Mouse (Mus musculus) liver, embryonic 14.5 days (tissue): ENCODE data around the gene Zfand4. TPM values are rescaled to one million over a fixed set of nuclear protein-coding genes. Genes with fewer than 3 reads are reported as not detected.

ENCODE experiments used
- ATAC-seq: fragments of 200-750 bp; cut with Nextera tagmentation; 2 replicates; pipeline ENCODE4 v1.8.0; 2017; ENCODE audit warnings: moderate number of reproducible peaks, mild to moderate bottlenecking, moderate library complexity; ENCODE audit not compliant: insufficient read depth
- DNase-seq, 3 experiments: peaks; one replicate each; pipeline ENCODE4 v3.0.0-alpha.2; 2012 to 2013; ENCODE audit warnings: low read depth in 3 of 3, low spot score in 3 of 3
- H3K27ac ChIP-seq: fragments of 300-500 bp; sonication (generic); 2 replicates; pipeline ENCODE4 v1.5.1; 2014; ENCODE audit warnings: moderate library complexity, mild to moderate bottlenecking, control low read depth, inconsistent platforms
- H3K27me3 ChIP-seq: fragments of 300-500 bp; sonication (generic); 2 replicates; pipeline ENCODE4 v1.6.1; 2014; ENCODE audit warnings: mild to moderate bottlenecking, low read length, moderate library complexity; ENCODE audit not compliant: control insufficient read depth, insufficient read depth
- H3K36me3 ChIP-seq: fragments of 300-500 bp; sonication (generic); replicated peaks from 2 replicates; pipeline ENCODE4 v1.6.1; 2014; ENCODE audit warnings: low read depth; ENCODE audit not compliant: control insufficient read depth, insufficient read depth
- H3K4me1 ChIP-seq, 2 experiments: fragments of 200-500 bp in 1 of 2; fragments of 300-500 bp in 1 of 2; sonication (generic) in 1 of 2; replicated peaks; 2 replicates each; pipeline ENCODE4 v1.6.1; 2012 to 2014; ENCODE audit warnings: antibody characterized with exemption in 1 of 2, inconsistent platforms in 1 of 2, low read length in 1 of 2; ENCODE audit not compliant: control insufficient read depth in 2 of 2, insufficient read depth in 2 of 2
- H3K4me2 ChIP-seq: fragments of 300-500 bp; sonication (generic); 2 replicates; pipeline ENCODE4 v1.6.1; 2014; ENCODE audit warnings: low read depth, mild to moderate bottlenecking, control low read depth, moderate library complexity
- H3K4me3 ChIP-seq, 2 experiments: fragments of 200-500 bp in 1 of 2; fragments of 300-500 bp in 1 of 2; sonication (generic) in 1 of 2; 2 replicates each; pipeline ENCODE4 v1.5.1; 2012 to 2014; ENCODE audit warnings: low read depth in 2 of 2, low read length in 2 of 2, mild to moderate bottlenecking in 2 of 2, control low read depth in 1 of 2, inconsistent platforms in 1 of 2, moderate library complexity in 1 of 2; ENCODE audit not compliant: insufficient read depth in 1 of 2
- H3K9ac ChIP-seq: fragments of 300-500 bp; sonication (generic); replicated peaks from 2 replicates; pipeline ENCODE4 v1.6.1; 2014; ENCODE audit warnings: mild to moderate bottlenecking, control low read depth, moderate library complexity
- H3K9me3 ChIP-seq: fragments of 300-500 bp; sonication (generic); 2 replicates; pipeline ENCODE4 v1.6.1; 2016; ENCODE audit warnings: low read length, mixed read lengths; ENCODE audit not compliant: control insufficient read depth
- CTCF ChIP-seq: IDR thresholded peaks from 2 replicates; pipeline ENCODE4 v1.5.1; 2016; ENCODE audit warnings: antibody characterized with exemption, low read depth, control low read depth
- EP300 ChIP-seq: IDR thresholded peaks from 2 replicates; pipeline ENCODE4 v1.6.1; 2016; ENCODE audit warnings: antibody characterized with exemption, low read depth
- WGBS: fragments of 180-500 bp; shearing (Covaris S2); extraction: QIAGEN DNeasy Blood & Tissue Kit; methylation state at CpG from one replicate; pipeline ENCODE4 v1.1.7; 2014; ENCODE audit not compliant: insufficient replicate concordance; 5-methylcytosine and 5-hydroxymethylcytosine counted together
- polyA plus RNA-seq, 2 experiments: library from polyadenylated mRNA; depleted of rRNA in 1 of 2; stranded (reverse) in 1 of 2; unstranded in 1 of 2; fragments of >200 nt; fragmentation: Nextera tagmentation in 1 of 2; extraction: Ambion mirVana in 1 of 2; gene quantifications; 2 replicates each; pipeline versions ENCODE4 v1.2.1 to v1.2.3; 2012 to 2014

Zfand4 gene
- polyA plus RNA-seq, 2 experiments, result 3.2 to 4.4 TPM

DNA sequence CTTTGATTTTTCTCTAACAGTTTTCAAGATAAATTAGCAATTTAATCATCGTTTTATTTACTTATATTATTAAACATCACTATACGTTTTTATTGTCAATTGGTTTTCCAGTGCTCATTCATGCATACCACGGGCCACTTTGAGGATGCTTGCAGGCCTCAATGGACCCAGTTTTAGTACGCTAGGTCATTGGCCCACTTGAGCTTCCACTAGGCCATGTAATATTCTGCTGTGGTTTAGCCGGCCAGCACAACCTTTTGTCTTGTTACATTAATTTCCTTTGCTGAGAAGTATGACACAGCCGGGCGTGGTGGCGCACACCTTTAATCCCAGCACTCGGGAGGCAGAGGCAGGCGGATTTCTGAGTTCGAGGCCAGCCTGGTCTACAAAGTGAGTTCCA is 814 bp downstream of the Zfand4 start:
- ATAC-seq, result no peak
- Histone ChIP-seq H3K36me3 (no peaks in the 10 kb centered on the region; the same call in 1 of the 2 replicates), H3K4me2 (peak overlapping the region; percentile 93), H3K4me3 (peak overlapping the region in 1 of 2 experiments; percentile 74; a peak in 3 of 4 replicates), H3K4me1 (peaks cover 18 to 20% of the 10 kb centered on the region in 2 experiments), H3K9me3 (no peaks in the 10 kb centered on the region), H3K27me3 (no peaks in the 10 kb centered on the region), H3K9ac (peak overlapping the region; percentile 90), H3K27ac (peak overlapping the region; percentile 77; the same call in 1 of the 2 replicates)
- DNase-seq, result no peak
- WGBS, result 61% methylated on average over 11 of the region's 11 CpGs
- no peak for TF ChIP-seq CTCF
- no peak for TF ChIP-seq EP300

DNA sequence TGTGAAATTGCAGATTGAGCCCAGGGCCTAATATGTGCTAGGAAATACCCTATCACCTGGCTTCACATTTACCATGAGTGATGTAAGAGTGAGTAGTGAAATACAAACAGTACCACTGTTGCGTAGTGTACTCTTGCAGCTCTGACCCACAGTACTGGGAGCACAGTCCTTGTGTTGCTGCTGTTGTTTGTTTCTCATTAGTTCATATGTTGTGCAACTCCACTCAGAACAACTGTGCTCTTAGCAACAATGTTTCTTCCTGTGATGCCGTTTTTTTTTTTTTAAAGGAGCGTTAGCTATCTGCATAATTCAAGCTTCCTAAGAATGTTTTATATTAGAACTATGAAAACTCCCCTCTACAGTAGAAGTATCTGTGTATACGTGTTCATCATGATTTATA is 1.6 kb downstream of the Zfand4 start:
- no peaks in the 10 kb centered on the region for H3K27me3 ChIP-seq
- DNase-seq (no peak), ATAC-seq (no peak)
- no peaks in the 10 kb centered on the region; the same call in 1 of the 2 replicates for H3K36me3 ChIP-seq
- H3K4me2 ChIP-seq, result peak overlapping the region; percentile 93
- TF ChIP-seq CTCF (no peak), EP300 (no peak)
- H3K4me3 ChIP-seq, result peak overlapping the region in 1 of 2 experiments; percentile 11; a peak in 1 of 4 replicates
- no peak overlapping the region for H3K9ac ChIP-seq
- H3K4me1 ChIP-seq, result peaks cover 18 to 20% of the 10 kb centered on the region in 2 experiments
- H3K9me3 ChIP-seq, result no peaks in the 10 kb centered on the region
- WGBS, result 77% methylated on average over 4 of the region's 4 CpGs
- H3K27ac ChIP-seq, result no peak overlapping the region

DNA sequence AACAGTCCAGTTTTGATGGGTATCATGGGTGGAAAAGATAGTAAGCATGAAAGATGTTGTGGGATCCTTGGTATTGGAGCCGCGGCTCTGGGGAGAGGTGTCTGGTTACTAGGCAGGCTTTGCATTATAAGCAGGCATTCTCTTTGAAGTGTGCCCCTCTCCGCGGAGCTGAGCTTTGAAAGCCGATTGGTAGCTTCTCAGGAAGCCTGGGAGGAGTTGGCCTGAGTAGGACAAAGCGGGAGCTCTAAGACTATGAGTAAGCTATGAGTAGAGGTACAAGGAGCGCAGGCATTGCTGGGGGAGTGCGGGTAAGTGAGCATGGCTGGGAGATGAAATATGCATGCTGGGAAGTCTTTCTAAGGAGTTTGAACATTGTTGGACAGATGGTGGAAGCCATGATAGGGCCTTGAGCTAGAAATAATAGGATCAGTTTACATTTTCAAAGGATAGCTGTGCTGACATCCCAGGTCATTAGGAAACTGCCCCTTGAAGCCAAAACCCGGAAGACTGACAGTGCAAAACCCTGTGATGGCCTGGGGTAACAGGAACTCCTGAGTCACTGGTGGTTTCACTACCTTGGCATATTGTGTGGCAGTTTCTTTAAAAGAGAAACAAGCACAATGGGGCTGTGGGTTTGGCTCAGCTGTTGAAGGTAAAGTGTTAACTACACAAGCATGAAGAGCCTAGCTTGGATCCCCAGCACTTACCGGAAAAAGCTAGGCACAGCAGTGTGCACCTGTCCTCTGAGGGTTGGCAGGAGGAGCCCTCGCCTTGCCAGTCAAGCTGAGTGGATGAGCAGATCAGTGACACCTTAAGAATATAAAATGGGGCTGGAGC is 2.5 kb downstream of the Zfand4 start:
- no peaks in the 10 kb centered on the region for H3K9me3 ChIP-seq
- WGBS, result 38% methylated on average over 11 of the region's 11 CpGs
- H3K4me3 ChIP-seq, result peak overlapping the region; percentile 8 to 11; a peak in 1 of 4 replicates
- H3K9ac ChIP-seq, result peak overlapping the region; percentile 42; the same call in 1 of the 2 replicates
- peak overlapping the region; percentile 93 for H3K4me2 ChIP-seq
- H3K36me3 ChIP-seq, result no peaks in the 10 kb centered on the region; the same call in 1 of the 2 replicates
- 0 out of 2 replicates have a peak, but pooled peaks have one; percentile 20 for ATAC-seq
- no peaks in the 10 kb centered on the region for H3K27me3 ChIP-seq
- H3K27ac ChIP-seq, result peak overlapping the region; percentile 48
- H3K4me1 ChIP-seq, result peaks cover 18 to 20% of the 10 kb centered on the region in 2 experiments
- DNase-seq, result no peak
- TF ChIP-seq CTCF (no peak), EP300 (no peak)

DNA sequence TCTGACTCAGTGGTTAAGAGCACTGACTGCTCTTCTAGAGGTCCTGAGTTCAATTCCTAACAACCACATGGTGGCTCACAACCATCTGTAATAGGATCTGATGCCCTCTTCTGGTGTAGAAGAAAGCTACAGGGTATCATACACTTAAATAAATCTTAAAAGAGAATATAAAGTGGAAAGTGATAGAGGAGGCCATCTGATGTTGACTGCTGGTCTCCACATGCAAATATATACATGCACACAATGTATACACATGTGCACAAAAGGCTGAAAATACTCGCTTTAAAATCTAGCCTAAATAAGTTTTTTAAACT is 3.0 kb downstream of the Zfand4 start:
- TF ChIP-seq EP300 (no peak), CTCF (peak; percentile 31; the same call in 1 of the 2 replicates)
- H3K9me3 ChIP-seq, result no peaks in the 10 kb centered on the region
- no peaks in the 10 kb centered on the region for H3K36me3 ChIP-seq
- H3K4me1 ChIP-seq, result peaks cover 18 to 20% of the 10 kb centered on the region in 2 experiments
- H3K4me3 ChIP-seq, result no peak overlapping the region
- H3K9ac ChIP-seq, result no peak overlapping the region
- no peaks in the 10 kb centered on the region for H3K27me3 ChIP-seq
- ATAC-seq, result no peak
- no peak overlapping the region for H3K27ac ChIP-seq
- no peak overlapping the region for H3K4me2 ChIP-seq
- no peak for DNase-seq
- 68% methylated on average over 1 of the region's 1 CpGs for WGBS

DNA sequence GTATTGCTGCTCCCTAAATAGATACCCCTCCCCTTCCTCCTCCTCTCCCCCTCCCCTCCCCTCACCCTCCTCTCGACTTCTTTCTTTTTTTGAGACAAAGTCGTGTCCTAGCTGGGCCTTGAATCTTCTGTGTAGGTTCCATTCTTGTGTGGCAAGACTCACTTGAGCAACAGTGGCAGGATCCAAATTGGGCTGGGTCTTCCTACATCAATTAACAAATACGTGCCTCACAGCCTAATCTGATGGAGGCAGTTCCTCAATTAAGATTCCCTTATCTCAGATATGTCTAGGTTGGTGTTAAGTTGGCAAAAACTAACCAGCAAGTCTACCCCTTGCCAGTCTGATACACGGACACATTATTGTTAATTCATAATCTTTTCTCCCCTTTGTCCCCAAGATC is 11.7 kb downstream of the Zfand4 start:
- TF ChIP-seq CTCF (no peak), EP300 (no peak)
- no peak for DNase-seq
- Histone ChIP-seq H3K4me2 (no peak overlapping the region), H3K27me3 (no peaks in the 10 kb centered on the region), H3K9me3 (no peaks in the 10 kb centered on the region), H3K27ac (no peak overlapping the region), H3K4me1 (peaks cover 8 to 10% of the 10 kb centered on the region in 2 experiments), H3K36me3 (no peaks in the 10 kb centered on the region), H3K4me3 (no peak overlapping the region), H3K9ac (no peak overlapping the region)
- 52% methylated on average over 4 of the region's 4 CpGs for WGBS
- ATAC-seq, result no peak
